Comparison of ENCODE assay signal across 8 mouse cellular contexts in the genomic region with DNA sequence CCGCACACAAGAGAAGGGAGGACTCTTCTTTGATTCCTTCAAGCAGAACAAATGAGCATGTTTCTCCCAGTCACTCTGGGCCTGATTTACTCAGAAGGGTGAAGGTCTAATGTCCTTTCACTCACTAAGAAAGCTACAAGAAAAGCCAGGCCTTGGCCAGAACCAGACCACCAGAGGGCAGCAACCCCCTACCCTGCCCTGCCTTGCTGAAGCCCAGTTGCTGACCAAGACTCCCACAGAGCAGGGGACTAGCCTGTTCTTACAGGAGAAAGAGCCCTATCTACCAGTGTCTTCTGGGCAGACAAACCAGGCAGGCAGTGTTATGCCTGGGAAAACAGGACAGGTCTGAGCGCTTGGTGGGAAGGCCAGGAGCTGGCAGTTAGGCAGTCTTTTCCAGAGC. TPM values are rescaled to one million over a fixed set of nuclear protein-coding genes. Genes with fewer than 3 reads are reported as not detected.
A peak's percentile ranks its signal among the peaks of the same experiment; 100 is the strongest.
DNase-seq lines count a peak whose midpoint lies in the region; ATAC-seq and TF ChIP-seq lines count a peak whose summit lies in the region.

No protein-coding gene starts in this region.

- no peak overlapping the region for H3K9ac ChIP-seq in embryonic facial prominence, embryonic 11.5 days (replicated peaks; ENCODE audit: low read length)
- H3K9ac ChIP-seq in hindbrain, embryonic 11.5 days (ENCODE audit: low read depth, low read length) = no peak overlapping the region
- H3K9ac ChIP-seq in limb, embryonic 15.5 days = no peak overlapping the region

- H3K4me1 ChIP-seq in E14TG2a.4 (replicated peaks; ENCODE audit: low read depth, low read length) = peaks cover 51% of the 10 kb centered on the region
- H3K4me1 ChIP-seq in embryonic facial prominence, embryonic 11.5 days (ENCODE audit: control insufficient read depth, insufficient read depth, low read length) = no peaks in the 10 kb centered on the region; the same call in 1 of the 2 replicates
- no peaks in the 10 kb centered on the region for H3K4me1 ChIP-seq in hindbrain, embryonic 11.5 days (replicated peaks; ENCODE audit: control insufficient read depth, insufficient read depth, low read length)
- peaks cover 22% of the 10 kb centered on the region for H3K4me1 ChIP-seq in limb, embryonic 15.5 days

- no peak overlapping the region for H3K4me2 ChIP-seq in embryonic facial prominence, embryonic 11.5 days (ENCODE audit: low read depth, low read length)
- H3K4me2 ChIP-seq in hindbrain, embryonic 11.5 days (replicated peaks; ENCODE audit: low read depth, low read length) = no peak overlapping the region
- H3K4me2 ChIP-seq in limb, embryonic 15.5 days = no peak overlapping the region
- H3K4me2 ChIP-seq in myocyte (ENCODE audit: low read depth) = peak overlapping the region; percentile 43

- 0 out of 2 replicates have a peak, but pooled peaks have one; percentile 42 for ATAC-seq in embryonic facial prominence, embryonic 11.5 days (replicated peaks; ENCODE audit: insufficient number of reproducible peaks, low FRiP score, low TSS enrichment, low read depth)
- ATAC-seq in hindbrain, embryonic 11.5 days (ENCODE audit: low FRiP score) = 0 out of 2 replicates have a peak, but pooled peaks have one; percentile 28
- ATAC-seq in limb, embryonic 15.5 days (ENCODE audit: insufficient number of reproducible peaks, low FRiP score, low TSS enrichment, low read depth) = no peak
- no peak for ATAC-seq in inflammation-experienced regulatory T-cells, adult 6 months

- H3K27me3 ChIP-seq in E14TG2a.4 (ENCODE audit: insufficient read depth, low read length) (no peaks in the 10 kb centered on the region), myocyte (ENCODE audit: control insufficient read depth, insufficient read depth, insufficient read length) (no peaks in the 10 kb centered on the region)
- no peaks in the 10 kb centered on the region for H3K27me3 ChIP-seq in embryonic facial prominence, embryonic 11.5 days (ENCODE audit: control insufficient read depth, insufficient read depth, low read length)
- H3K27me3 ChIP-seq in hindbrain, embryonic 11.5 days (ENCODE audit: control insufficient read depth, insufficient read depth, low read length) = no peaks in the 10 kb centered on the region
- no peaks in the 10 kb centered on the region for H3K27me3 ChIP-seq in limb, embryonic 15.5 days

- H3K4me3 ChIP-seq in E14TG2a.4 (replicated peaks; ENCODE audit: low read length) (no peak overlapping the region), myocyte (no peak overlapping the region)
- no peak overlapping the region for H3K4me3 ChIP-seq in embryonic facial prominence, embryonic 11.5 days (ENCODE audit: low read depth, low read length)
- no peak overlapping the region for H3K4me3 ChIP-seq in hindbrain, embryonic 11.5 days (ENCODE audit: low read depth, low read length)
- H3K4me3 ChIP-seq in limb, embryonic 15.5 days = no peak overlapping the region

- DNase-seq in cerebellum, postnatal 36 days = peak; percentile 13 to 24
- DNase-seq in cerebellum, adult 11-12 months = no peak
- DNase-seq in embryonic facial prominence, embryonic 11.5 days (ENCODE audit: low spot score) = peak; percentile 79
- peak; percentile 78 for DNase-seq in hindbrain, embryonic 11.5 days (ENCODE audit: low spot score)

- H3K9me3 ChIP-seq in E14TG2a.4 (ENCODE audit: low read length) = no peaks in the 10 kb centered on the region
- no peaks in the 10 kb centered on the region for H3K9me3 ChIP-seq in embryonic facial prominence, embryonic 11.5 days (replicated peaks; ENCODE audit: control insufficient read depth, low read length)
- H3K9me3 ChIP-seq in hindbrain, embryonic 11.5 days (ENCODE audit: control insufficient read depth, low read length) = no peaks in the 10 kb centered on the region
- no peaks in the 10 kb centered on the region for H3K9me3 ChIP-seq in limb, embryonic 15.5 days

- 12% methylated on average over 2 of the region's 2 CpGs for WGBS in embryonic facial prominence, embryonic 11.5 days
- 22% methylated on average over 2 of the region's 2 CpGs for WGBS in hindbrain, embryonic 11.5 days
- WGBS in limb, embryonic 15.5 days = 33% methylated on average over 2 of the region's 2 CpGs

- H3K36me3 ChIP-seq in E14TG2a.4 (ENCODE audit: insufficient read depth, low read length) (no peaks in the 10 kb centered on the region), myocyte (ENCODE audit: control insufficient read depth, insufficient read depth) (peaks cover 18% of the 10 kb centered on the region)
- H3K36me3 ChIP-seq in embryonic facial prominence, embryonic 11.5 days (replicated peaks; ENCODE audit: control insufficient read depth, insufficient read depth, low read depth, low read length) = no peaks in the 10 kb centered on the region
- no peaks in the 10 kb centered on the region for H3K36me3 ChIP-seq in hindbrain, embryonic 11.5 days (ENCODE audit: control insufficient read depth, insufficient read depth, low read length)
- peaks cover 27% of the 10 kb centered on the region; the same call in 1 of the 2 replicates for H3K36me3 ChIP-seq in limb, embryonic 15.5 days

- 0 out of 2 replicates have a peak overlapping the region, but pooled peaks have one; percentile 44 for H3K27ac ChIP-seq in embryonic facial prominence, embryonic 11.5 days (replicated peaks; ENCODE audit: low read depth, low read length)
- H3K27ac ChIP-seq in hindbrain, embryonic 11.5 days (ENCODE audit: low read depth, low read length) = no peak overlapping the region
- peak overlapping the region; percentile 62; the same call in 1 of the 2 replicates for H3K27ac ChIP-seq in limb, embryonic 15.5 days

- no peak for TF ChIP-seq POLR2A in myocyte (IDR thresholded peaks at IDR 0.05; ENCODE audit: insufficient read length, low read depth)

- no peaks in the 10 kb centered on the region for H3K79me2 ChIP-seq in myocyte (ENCODE audit: control insufficient read depth, insufficient read depth)

- no peak overlapping the region for H3ac ChIP-seq in myocyte (ENCODE audit: control insufficient read depth, insufficient read length)

- TF ChIP-seq CTCF in E14TG2a.4 (conservative IDR thresholded peaks at IDR 0.05; ENCODE audit: low read length) = peak; percentile 65

TF ChIP-seq in myocyte, 11 proteins besides CTCF, POLR2A, EP300 and RAD21:
- TF ChIP-seq E2F4 (IDR thresholded peaks at IDR 0.05; ENCODE audit: insufficient read depth) = no peak
- peak in 1 of 3 experiments; percentile 8 for TF ChIP-seq MYOG (IDR thresholded peaks at IDR 0.05; ENCODE audit: control insufficient read depth in 1 of 3, insufficient read depth in 1 of 3, insufficient read length in 2 of 3, low read depth in 2 of 3)
TF ChIP-seq in myocyte: peak in this region for 1.

RNA-seq across cellular contexts. Expression of gene Zdhhc1, which starts 12.3 kb away (rescaled TPM):
- 15.0 and 17.9 TPM in 2 replicates for polyA plus RNA-seq in embryonic facial prominence, embryonic 11.5 days (2014; fragmentation: Nextera tagmentation; extraction: Ambion mirVana)
- 19.0 and 19.7 TPM in 2 replicates for polyA plus RNA-seq in hindbrain, embryonic 11.5 days (2014; fragmentation: Nextera tagmentation; extraction: Ambion mirVana)
- polyA plus RNA-seq in limb, embryonic 15.5 days (2015; fragmentation: Nextera tagmentation; extraction: Ambion mirVana) = 40.0 and 42.2 TPM in 2 replicates
- polyA plus RNA-seq in myocyte (2012; fragmentation: generic; extraction: Trizol) = 17.3 TPM
- 1 to 10 TPM; 1.1 to 2.2 (median 1.8) TPM for polyA plus RNA-seq in inflammation-experienced regulatory T-cells, adult 6 months (2017; shearing (Covaris generic))

RNA-seq across cellular contexts. Expression of gene Tppp3, which starts 13.1 kb away (rescaled TPM):
- 49.5 and 59.1 TPM in 2 replicates for polyA plus RNA-seq in embryonic facial prominence, embryonic 11.5 days (2014; fragmentation: Nextera tagmentation; extraction: Ambion mirVana)
- 206 and 218 TPM in 2 replicates for polyA plus RNA-seq in hindbrain, embryonic 11.5 days (2014; fragmentation: Nextera tagmentation; extraction: Ambion mirVana)
- 160 and 305 TPM in 2 replicates for polyA plus RNA-seq in limb, embryonic 15.5 days (2015; fragmentation: Nextera tagmentation; extraction: Ambion mirVana)
- polyA plus RNA-seq in myocyte (2012; fragmentation: generic; extraction: Trizol) = 155 TPM
- 1 to 10 TPM in 1 of 3 experiments, under 1 TPM in 1, not detected in 1; 0.48 to 2.2 TPM for polyA plus RNA-seq in inflammation-experienced regulatory T-cells, adult 6 months (2017; shearing (Covaris generic))

RNA-seq across cellular contexts. Expression of gene Hsd11b2, which starts 34.2 kb away (rescaled TPM):
- 11.9 and 12.6 TPM in 2 replicates for polyA plus RNA-seq in embryonic facial prominence, embryonic 11.5 days (2014; fragmentation: Nextera tagmentation; extraction: Ambion mirVana)
- polyA plus RNA-seq in hindbrain, embryonic 11.5 days (2014; fragmentation: Nextera tagmentation; extraction: Ambion mirVana) = 19.6 and 21.1 TPM in 2 replicates
- polyA plus RNA-seq in limb, embryonic 15.5 days (2015; fragmentation: Nextera tagmentation; extraction: Ambion mirVana) = 1.2 and 1.9 TPM in 2 replicates
- 0.59 TPM for polyA plus RNA-seq in myocyte (2012; fragmentation: generic; extraction: Trizol)
- not detected for polyA plus RNA-seq in inflammation-experienced regulatory T-cells, adult 6 months (2017; shearing (Covaris generic))

Comparison
In these comparisons a context has a peak if more than half of its experiments do, and no peak if none do; other contexts are left out.
1. ATAC-seq: peak in embryonic facial prominence, embryonic 11.5 days (single experiment) and hindbrain, embryonic 11.5 days (single experiment); none in limb, embryonic 15.5 days (single experiment) and inflammation-experienced regulatory T-cells, adult 6 months (single experiment).
2. RNA of gene Tppp3, which starts 13.1 kb away (polyA plus RNA-seq): 206 to 218 TPM in hindbrain, embryonic 11.5 days, 160 to 305 TPM in limb, embryonic 15.5 days, 155 TPM in myocyte (single experiment) and 49.5 to 59.1 TPM in embryonic facial prominence, embryonic 11.5 days; 0.48 to 2.2 TPM in inflammation-experienced regulatory T-cells, adult 6 months; every median in the first group is over 10 times any median in the second.